Mouse (Mus musculus) spleen, postnatal 14 days (tissue): ENCODE results near the gene Olfr212.
"Not testable (repeated sequence)": the region's sequence is repeated elsewhere in the genome, so short reads cannot be mapped to it uniquely, and the experiment has no call there.

Source experiments
- DNase-seq, 2 experiments: peaks; one replicate each; pipeline ENCODE4 v3.0.0; 2021 to 2022; ENCODE audit warnings: low spot score in 2 of 2

Olfr212 gene

DNA sequence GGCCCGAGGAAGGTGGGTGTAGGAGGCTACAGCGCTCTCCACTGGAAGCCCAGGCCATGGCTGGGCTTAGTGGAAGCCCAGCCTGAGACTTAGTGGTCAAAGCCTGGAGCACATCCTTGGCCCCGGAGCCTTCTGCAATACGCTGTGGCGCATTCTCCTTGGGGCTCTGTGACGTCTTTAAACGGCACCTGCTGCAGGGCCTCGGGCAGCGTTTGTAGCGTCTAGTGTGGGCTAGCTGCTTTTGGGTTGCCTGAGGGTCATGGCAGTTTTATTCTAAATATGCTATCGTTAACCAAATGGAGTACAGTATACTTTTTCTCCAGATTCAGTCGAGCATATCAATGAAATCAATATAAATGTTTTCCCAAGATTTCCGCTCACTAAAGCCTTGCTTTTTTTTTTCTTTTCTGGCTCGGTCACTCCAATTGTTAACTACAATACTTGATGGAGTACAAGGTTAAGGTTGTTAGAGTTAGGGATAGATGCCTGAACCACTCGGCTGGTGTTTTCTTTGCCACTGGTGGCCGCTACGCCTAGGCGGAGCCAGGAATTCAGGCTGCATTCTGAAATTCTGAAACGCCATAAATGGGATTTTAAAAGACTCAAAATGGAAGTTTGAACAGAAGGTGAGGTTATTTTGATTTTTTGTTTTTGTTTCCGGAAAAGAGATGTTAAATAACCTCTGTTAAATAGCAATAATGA lies at the start of gene Olfr212:
Gene Olfr212, plus strand, starts transcription at position 215 of the 702 bp plus-strand sequence.
- not testable (repeated sequence) for DNase-seq

DNA sequence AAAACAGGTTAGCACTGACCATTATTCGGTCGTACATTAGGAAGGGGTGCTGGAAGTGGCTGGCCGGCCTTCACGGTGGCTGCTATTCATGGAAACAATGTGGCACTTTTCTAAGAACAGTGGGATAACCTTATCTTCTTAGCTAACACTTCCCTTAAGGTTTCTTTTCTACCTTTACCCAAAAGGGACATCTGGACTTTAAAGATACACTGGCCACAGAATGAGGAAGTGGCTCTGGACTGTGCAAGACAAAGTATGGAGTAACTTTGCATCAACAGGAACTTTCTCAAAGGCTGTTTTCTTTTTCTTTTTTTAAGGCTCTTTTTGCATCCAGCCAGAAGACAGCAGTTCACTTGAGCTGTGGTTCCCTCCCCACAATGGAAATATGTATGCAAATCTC lies 47.6 kb upstream of the Olfr212 start:
- DNase-seq: no peak

DNA sequence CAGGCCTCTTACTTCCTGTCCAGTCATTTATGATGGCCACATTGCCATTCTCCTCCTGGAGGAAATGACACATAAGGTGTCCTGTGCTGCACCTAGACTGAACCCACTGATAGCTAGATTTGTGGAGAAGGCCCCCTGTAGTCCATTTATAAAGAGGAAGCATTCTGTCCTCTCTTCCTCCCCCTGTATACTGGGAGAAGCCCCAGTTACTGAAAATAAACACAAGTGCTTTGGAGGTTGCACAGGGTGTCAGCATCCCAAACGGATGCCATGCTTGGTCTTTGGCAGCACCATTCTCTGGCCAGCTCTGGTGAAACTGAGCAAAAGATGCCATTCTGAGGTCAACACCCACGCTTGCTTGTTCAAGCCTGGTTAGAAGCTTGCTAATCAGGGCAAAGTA lies 47.1 kb upstream of the Olfr212 start:
- no peak for DNase-seq

DNA sequence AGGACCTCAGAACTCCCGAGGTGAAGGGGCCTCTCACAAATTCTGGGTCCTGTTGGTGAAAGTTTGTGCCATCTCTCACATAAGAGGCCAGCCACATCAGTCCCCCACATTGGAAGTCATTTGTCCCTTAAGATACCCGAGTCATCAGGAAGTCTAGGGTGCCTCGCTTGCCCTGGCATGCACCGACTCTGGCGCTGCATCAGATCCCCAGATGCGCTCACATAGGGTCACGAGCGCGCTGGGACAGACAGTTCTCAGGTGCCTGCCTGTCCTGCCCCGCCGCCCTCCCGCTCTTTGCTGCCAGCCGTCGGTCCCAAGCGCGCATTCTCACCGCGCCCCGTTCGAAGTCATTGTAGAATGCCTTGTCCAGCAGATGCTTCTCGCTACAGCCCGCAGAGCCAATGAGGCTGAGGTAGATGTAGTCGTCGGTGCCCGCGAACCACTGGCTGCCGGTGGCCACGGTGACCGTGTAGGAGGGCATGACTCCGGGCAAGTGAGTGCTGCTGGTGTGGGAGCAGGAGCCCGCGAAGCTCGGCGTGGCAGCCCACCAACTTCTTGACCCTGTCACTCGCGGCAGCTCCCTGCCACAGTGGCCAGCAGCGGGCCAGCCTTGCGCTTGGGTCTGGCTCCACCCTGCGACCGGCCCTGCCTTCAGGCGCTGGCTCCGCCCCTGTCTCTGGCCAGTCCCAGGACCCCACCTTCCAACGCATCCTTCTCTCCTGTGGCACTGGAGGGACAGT lies 45.6 kb upstream of the Olfr212 start, which contains the start of gene Alox5:
Gene Alox5, minus strand, starts transcription at position 635 of the 740 bp plus-strand sequence.
- DNase-seq: no peak

DNA sequence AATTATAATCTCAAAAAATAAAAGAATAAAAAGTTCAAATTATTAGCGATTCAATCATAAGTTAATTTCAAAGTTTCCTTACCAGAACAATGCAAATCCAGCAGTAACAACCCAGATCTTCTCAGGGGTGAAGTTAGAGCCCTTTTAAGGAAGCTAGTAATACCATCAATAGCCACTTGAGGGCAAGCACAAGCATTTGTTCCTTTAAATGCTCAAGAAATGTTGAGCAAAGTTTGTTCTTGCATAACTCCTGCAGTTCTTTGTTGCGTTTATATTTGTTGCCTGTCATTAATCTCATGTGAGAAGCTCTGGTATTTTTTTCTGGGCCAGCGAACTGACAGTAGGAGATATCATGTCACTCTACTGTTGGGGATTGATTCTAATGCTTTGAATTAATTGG lies 38.2 kb upstream of the Olfr212 start:
- no peak for DNase-seq

DNA sequence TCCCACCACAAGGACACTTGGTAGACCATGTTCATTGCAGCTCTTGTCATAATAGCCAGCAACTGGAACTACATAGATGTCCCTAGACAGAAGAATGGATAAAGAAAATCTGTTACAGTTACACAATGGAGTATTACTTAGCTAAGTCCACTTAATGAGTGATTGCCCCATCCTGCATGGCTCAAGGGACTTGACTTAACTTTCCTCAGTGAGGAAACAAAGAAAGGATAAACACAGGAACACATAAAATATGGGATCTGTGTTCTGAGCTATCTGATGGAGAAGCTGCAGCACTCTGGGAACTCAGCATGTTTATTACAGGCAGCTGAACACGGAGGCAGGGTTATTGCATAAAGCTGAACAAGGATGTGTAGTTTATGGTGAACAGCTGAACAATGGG lies 21.2 kb upstream of the Olfr212 start:
- DNase-seq: no peak

DNA sequence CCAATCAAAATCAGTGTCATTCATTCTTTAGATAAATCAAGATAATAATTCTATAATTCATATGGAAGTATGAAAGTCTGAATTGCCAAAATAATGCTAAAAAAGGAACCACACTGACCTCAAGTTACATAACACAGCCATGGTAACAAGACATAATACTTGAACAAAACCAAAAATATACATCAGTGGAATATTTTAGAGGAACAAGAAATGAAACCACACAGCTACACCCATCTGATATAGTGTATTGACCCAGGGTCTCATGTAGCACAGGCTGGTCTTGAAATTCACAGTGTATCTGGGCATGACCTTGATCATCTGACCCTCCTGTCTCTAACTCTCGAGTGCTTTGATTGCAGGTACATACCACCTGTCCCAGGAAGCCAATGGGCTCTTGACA lies 19.5 kb upstream of the Olfr212 start:
- no peak for DNase-seq

DNA sequence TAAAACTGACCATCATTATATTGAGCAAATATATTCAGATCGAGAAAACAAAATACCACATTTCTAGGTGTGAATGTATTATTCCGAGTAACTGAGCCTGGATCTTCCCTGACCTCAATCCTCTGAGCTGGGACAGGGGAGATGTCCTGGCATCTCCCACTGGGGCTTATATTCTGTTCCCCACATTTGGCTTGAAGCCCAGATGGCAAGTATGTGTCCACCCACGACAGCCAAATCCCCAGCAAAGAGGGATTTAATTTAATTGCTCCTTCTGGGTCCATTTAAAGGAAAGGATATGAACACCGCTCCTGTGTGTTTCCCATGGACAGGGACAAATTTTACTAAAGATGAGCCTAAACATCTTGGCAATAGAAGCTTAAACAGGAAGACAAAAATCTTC lies 17.5 kb upstream of the Olfr212 start, which contains the start of gene Olfr211:
Gene Olfr211, plus strand, starts transcription at position 301 of the 400 bp plus-strand sequence.
- DNase-seq: no peak

DNA sequence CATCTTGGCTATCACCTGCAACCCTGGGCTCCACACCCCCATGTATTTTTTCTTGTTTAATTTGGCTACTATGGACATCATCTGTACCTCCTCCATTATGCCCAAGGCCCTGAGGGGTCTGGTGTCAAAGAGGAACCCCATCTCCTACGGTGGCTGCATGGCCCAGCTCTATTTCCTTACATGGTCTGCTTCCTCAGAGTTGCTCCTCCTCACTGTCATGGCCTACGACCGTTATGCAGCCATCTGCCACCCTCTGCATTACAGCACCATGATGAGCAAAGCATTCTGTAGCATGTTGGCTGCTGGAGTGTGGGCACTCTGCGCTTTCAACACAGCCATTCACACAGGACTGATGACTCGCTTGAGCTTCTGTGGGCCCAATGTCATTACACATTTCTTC lies 12.6 kb upstream of the Olfr212 start:
- no peak for DNase-seq

DNA sequence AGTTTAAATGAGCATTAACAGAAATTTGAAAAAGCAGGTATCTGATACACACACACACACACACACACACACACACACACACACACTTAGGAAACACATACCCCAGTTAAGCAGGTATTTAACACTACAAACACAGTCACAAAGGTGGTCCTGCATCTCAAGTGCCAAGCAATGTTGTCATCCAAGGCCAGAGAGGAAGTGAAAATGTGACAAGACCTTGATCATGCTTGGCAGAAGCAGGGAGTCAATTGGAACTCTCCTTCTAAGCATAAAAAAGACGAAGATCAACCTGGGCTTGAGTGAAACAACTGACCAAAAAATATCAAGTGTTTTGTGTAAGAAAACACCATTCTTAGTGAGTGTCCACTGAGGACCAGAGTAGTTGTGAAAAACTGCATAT lies 10.4 kb upstream of the Olfr212 start:
- no peak for DNase-seq

DNA sequence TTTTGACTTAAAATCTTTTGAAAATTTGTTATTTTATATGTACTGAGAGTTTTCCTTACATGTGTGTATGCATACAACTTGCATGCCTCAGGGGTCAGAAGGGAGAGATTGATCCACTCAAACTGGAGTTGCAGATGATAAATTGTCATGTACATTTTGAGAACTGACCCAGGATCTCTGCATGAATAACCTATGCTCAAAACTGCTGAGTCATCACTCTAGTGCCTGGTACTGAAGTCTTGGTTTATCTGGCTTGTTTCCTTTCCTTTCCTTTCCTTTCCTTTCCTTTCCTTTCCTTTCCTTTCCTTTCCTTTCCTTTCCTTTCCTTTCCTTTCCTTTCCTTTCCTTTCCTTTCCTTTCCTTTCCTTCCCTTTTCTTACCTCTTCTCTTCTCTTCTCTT lies 8.5 kb downstream of the Olfr212 start:
- no peak for DNase-seq

DNA sequence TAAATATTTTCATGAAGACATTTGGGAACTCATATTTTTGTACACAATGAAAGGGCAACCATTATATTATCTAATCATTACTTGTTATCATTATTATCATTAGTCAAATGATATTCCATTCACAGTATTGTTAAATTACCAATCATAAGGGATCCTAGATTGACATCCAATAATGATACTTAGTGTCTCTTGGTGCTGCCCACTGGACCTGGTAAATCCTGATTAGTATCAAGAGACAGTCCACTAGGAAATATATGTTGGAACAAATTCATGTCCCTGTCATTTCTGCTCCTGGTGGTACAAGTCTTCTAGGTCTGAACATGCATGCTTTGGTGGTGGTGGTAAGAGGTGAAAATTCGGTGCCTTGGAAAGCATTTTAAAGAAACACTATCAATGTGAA lies 31.8 kb downstream of the Olfr212 start, which contains the start of gene Olfr213:
Gene Olfr213, plus strand, starts transcription at position 301 of the 400 bp plus-strand sequence.
- DNase-seq: no peak

DNA sequence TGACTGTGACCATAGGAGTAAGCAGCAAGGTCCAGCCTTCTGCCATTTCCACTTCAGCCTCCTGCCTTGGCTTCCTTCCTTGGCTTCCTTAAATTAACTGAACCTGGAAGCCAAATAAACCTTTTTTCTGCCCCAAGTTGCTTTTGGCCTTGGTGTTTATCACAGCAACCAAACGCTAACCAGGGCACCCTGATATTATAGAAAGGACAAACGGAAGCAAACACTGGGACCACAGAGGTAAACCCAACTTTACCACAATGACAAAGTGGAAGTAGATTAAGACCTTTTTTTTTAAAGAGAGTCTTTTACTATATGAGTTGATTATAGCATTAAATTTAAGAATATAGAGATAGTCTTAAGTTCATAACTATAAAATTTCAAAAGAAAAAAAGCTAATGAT lies 36.2 kb downstream of the Olfr212 start:
- DNase-seq: no peak

DNA sequence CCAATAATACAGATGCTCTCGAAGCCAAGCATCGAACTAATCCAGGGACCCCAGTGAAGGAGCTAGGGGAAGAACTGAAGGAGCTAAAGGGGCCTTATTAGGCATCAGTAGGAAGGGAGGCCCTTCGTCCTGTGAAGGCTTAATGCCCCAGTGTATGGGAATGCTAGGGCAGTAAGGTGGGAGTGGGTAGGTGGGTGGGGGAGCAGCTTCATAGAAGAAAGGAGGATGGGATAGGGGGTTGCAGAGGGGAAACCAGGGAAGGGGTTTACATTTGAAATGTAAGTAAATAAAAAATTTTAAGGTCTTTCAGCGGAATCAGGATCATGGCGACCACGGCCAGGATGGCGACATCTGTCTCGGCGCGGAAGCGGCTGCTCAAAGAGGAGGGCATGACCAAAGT lies 44.5 kb downstream of the Olfr212 start, which contains the start of gene Gm5580:
Gene Gm5580, plus strand, starts transcription at position 301 of the 400 bp plus-strand sequence.
- not testable (repeated sequence) for DNase-seq

DNA sequence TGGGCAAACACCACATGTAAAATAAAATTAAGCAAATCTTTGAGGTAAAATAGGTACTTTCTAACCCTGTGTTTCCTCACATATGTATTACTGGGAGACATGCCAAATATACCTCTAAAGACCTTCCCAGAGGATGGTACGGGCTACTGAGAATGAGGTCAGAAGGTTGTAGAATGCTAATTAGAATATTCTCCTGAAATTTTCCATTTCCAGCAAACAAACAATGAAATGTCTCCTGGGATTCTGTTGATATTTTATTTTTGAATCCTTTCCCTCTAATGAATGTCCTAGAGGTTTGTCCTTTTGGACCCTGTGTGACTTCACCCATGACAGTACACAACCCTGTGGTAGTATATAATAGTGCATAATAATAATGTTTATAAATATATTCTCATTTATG lies 47.6 kb downstream of the Olfr212 start, which contains the start of gene Olfr214:
Gene Olfr214, plus strand, starts transcription at position 301 of the 400 bp plus-strand sequence.
- no peak for DNase-seq

DNA sequence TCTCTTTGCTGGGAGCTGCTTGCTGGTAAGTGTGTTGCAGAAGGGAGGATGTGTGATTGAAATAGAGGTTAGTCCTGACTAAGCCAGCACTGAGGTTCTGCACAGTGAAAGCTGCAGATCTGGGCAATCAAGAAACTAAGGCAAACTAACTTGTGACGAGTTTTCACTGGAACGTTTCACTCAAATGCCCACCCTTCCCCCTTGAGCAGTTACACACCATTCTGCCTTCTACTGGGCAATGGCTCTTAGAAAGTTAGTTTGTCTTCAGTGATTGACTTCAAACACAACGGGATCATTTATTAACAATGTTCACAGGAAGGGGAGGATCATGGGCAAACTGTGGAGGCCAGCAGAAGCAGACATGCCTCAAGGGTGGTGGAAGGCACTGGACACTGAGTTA lies 48.6 kb downstream of the Olfr212 start:
- DNase-seq: no peak
